Mouse (Mus musculus): ENCODE data around the gene Pikfyve.

DNA sequence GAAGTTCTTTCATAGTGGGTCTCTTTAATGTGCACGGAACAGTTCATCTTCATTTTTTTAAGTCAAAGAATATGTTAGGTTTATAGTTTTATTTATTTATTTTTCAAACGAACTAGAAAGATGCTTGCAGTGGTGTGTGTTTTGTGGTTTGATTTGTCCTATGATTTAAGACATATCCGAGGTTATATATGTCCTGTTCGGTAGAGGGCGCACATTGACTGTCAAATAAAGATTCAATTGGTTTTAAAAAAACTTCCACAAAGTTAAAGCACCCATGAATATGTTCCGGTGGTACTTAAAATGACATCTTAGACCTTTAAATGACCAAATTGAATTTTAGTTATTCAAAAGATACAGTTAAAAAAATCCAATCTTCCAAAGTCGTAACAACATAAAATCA, 125.6 kb downstream of the Pikfyve start:
- TF ChIP-seq TAL1 (IDR thresholded peaks at IDR 0.05; ENCODE audit: low read length) = no peak
- no peak for TF ChIP-seq GATA1 (IDR thresholded peaks at IDR 0.05; ENCODE audit: low read length)

Measured in erythroblast, embryonic 14.5 days (primary cell).